Mouse (Mus musculus) heart, adult 2 months (tissue): ENCODE measurements around the gene Hoxc5.

Source experiments
- CTCF ChIP-seq: fragments of 200-600 bp; IDR thresholded peaks from 2 replicates; pipeline ENCODE4 v1.8.1; 2022; ENCODE audit warnings: antibody characterized with exemption, mild to moderate bottlenecking, moderate library complexity
- POLR2A ChIP-seq: fragments of 200-500 bp; IDR thresholded peaks from 2 replicates; pipeline ENCODE4 v1.6.1; 2011; ENCODE audit warnings: mild to moderate bottlenecking, low read depth, low read length, control low read depth; ENCODE audit not compliant: insufficient read depth

- no peak for TF ChIP-seq POLR2A
- TF ChIP-seq CTCF = no peak
These were observed 30.1 kb upstream of the Hoxc5 start for GRCm38 (mm10) chr15:102937036-102937666.
